Mouse (Mus musculus) hindbrain, embryonic 12.5 days (tissue): ENCODE data around the gene Tfcp2l1. TPM values are rescaled to one million over a fixed set of nuclear protein-coding genes. Genes with fewer than 3 reads are reported as not detected.

Source experiments
- ATAC-seq: fragments of 200-750 bp; cut with Nextera tagmentation; 2 replicates; pipeline ENCODE4 v1.8.0; 2017; ENCODE audit warnings: moderate TSS enrichment; ENCODE audit not compliant: low FRiP score
- H3K27ac ChIP-seq: fragments of 300-500 bp; sonication (generic); 2 replicates; pipeline ENCODE4 v1.5.1; 2016; ENCODE audit warnings: mild to moderate bottlenecking
- H3K27me3 ChIP-seq: fragments of 300-500 bp; sonication (generic); 2 replicates; pipeline ENCODE4 v1.6.1; 2016; ENCODE audit warnings: mild to moderate bottlenecking
- H3K36me3 ChIP-seq: fragments of 300-500 bp; sonication (generic); 2 replicates; pipeline ENCODE4 v1.6.1; 2016; ENCODE audit warnings: mild to moderate bottlenecking
- H3K4me1 ChIP-seq: fragments of 300-500 bp; sonication (generic); 2 replicates; pipeline ENCODE4 v1.6.1; 2016
- H3K4me2 ChIP-seq: fragments of 300-500 bp; sonication (generic); replicated peaks from 2 replicates; pipeline ENCODE4 v1.6.1; 2016; ENCODE audit warnings: mild to moderate bottlenecking
- H3K4me3 ChIP-seq: fragments of 300-500 bp; sonication (generic); 2 replicates; pipeline ENCODE4 v1.5.1; 2016; ENCODE audit warnings: mild to moderate bottlenecking
- H3K9ac ChIP-seq: fragments of 300-500 bp; sonication (generic); 2 replicates; pipeline ENCODE4 v1.6.1; 2016; ENCODE audit warnings: mild to moderate bottlenecking, moderate library complexity
- H3K9me3 ChIP-seq: fragments of 300-500 bp; sonication (generic); replicated peaks from 2 replicates; pipeline ENCODE4 v1.6.1; 2016; ENCODE audit warnings: mild to moderate bottlenecking
- WGBS: fragments of 180-500 bp; shearing (Covaris S2); methylation state at CpG from one replicate; pipeline ENCODE4 v1.1.7; 2016; 5-methylcytosine and 5-hydroxymethylcytosine counted together
- polyA plus RNA-seq: library from polyadenylated mRNA; unstranded; fragments of >200 nt; fragmentation: Nextera tagmentation; extraction: Ambion mirVana; gene quantifications from 2 replicates; pipeline ENCODE4 v1.2.1, GENCODE M21; 2016

The Tfcp2l1 gene
- polyA plus RNA-seq, 1 experiment from 2014 or later: 0.09 TPM

DNA sequence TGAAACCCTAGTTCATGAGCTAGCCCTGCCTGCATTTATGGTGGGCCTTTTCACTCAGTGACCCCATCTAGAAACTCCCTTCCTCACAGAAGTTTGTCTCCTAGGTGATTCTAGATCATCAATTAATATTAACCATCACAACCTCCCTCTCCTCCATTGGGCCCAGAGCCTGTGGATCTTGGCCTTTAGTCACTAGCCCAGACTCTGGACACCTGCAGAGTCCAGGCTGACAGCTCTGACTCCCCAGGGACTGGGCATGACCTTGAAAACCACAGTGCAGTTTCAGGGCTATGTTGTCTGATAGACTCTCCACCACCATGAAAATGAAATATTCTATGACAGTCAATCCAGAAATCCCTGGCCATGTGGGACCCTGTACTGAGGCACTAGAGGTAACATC lies 39.8 kb downstream of the Tfcp2l1 start:
- 0 out of 2 replicates have a peak, but pooled peaks cover 4% of the 10 kb centered on the region for H3K4me1 ChIP-seq
- H3K4me2 ChIP-seq: no peak overlapping the region
- no peaks in the 10 kb centered on the region for H3K27me3 ChIP-seq
- H3K27ac ChIP-seq: no peak overlapping the region
- no peak for ATAC-seq
- no peak overlapping the region for H3K9ac ChIP-seq
- H3K4me3 ChIP-seq: no peak overlapping the region
- H3K9me3 ChIP-seq: no peaks in the 10 kb centered on the region
- no peaks in the 10 kb centered on the region for H3K36me3 ChIP-seq

DNA sequence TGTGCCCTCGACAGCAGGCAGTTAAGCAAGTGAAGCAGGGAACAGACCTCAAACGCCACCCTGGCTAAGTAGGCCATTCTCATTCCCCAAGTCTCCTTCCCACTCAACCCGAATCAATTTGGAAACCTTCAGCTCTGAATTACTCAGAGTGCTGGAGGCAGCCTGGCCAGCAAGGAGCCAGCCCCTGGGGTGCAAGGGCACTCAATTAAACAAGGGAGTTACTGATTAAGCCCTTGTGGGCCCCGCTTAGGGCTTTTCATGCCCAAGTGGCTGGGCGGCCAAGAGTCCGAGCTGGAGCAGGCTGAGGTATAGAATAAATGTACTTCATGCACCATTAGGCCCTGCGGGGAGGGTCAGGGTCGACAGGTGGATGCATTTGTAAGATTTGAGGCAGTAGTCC lies 44.5 kb downstream of the Tfcp2l1 start:
- Histone ChIP-seq H3K4me3 (no peak overlapping the region), H3K9ac (no peak overlapping the region), H3K4me1 (0 out of 2 replicates have a peak, but pooled peaks cover 4% of the 10 kb centered on the region), H3K9me3 (no peaks in the 10 kb centered on the region), H3K27me3 (no peaks in the 10 kb centered on the region), H3K27ac (no peak overlapping the region), H3K4me2 (no peak overlapping the region), H3K36me3 (no peaks in the 10 kb centered on the region)
- no peak for ATAC-seq
- WGBS: 40% methylated on average over 8 of the region's 8 CpGs

DNA sequence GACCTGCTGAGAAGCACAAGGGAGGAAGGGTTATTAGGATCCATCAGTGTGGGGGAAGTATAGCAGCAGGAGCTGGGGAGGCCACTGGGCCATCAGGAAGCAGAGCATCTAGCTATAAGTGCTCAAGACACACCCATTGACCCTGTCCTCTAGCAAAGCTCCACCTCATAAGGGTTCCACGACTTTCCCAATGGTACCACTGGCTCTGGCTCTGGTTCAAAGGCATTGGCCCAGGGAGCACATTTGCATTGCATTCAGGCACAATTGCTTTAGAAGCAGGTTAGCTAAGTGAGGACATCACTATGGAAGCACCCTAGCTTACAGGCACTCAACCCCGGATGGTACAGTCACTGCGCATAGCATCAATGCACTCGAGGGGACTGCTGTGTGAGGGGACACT lies 46.4 kb downstream of the Tfcp2l1 start:
- Histone ChIP-seq H3K36me3 (no peaks in the 10 kb centered on the region), H3K27me3 (no peaks in the 10 kb centered on the region), H3K4me3 (no peak overlapping the region), H3K9me3 (no peaks in the 10 kb centered on the region), H3K4me2 (no peak overlapping the region), H3K9ac (no peak overlapping the region), H3K4me1 (0 out of 2 replicates have a peak, but pooled peaks cover 4% of the 10 kb centered on the region), H3K27ac (no peak overlapping the region)
- ATAC-seq: no peak
- WGBS: 84% methylated on average over 4 of the region's 4 CpGs

GRCm38 (mm10) chr1:118681980-118682379 lies 54.2 kb downstream of the Tfcp2l1 start:
- Histone ChIP-seq H3K36me3 (no peaks in the 10 kb centered on the region), H3K9ac (no peak overlapping the region), H3K4me1 (no peaks in the 10 kb centered on the region), H3K4me3 (no peak overlapping the region), H3K9me3 (no peaks in the 10 kb centered on the region), H3K4me2 (no peak overlapping the region), H3K27ac (no peak overlapping the region), H3K27me3 (no peaks in the 10 kb centered on the region)
- whole genome bisulfite sequencing: 79% methylated on average over 1 of the region's 1 CpGs
- no peak for ATAC-seq

DNA sequence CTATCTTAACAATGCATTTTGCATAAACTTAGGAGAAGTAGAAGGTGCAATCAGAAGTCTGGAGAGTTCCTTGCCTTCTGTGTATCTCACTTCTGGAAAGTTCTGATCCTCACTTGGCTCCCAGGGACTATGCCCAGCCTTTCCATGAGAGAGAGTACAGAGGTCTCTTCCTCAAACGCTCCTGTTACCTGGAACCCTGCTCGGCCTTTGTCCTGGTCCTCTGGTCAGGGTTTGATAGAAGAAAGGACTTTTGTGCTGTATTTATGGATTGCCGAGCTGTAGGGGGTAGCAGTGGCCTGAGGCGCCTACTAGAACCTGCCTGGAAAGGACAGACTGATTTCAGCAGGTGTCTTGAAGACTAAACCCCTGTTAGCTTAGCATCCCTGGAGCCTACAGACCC lies 55.9 kb downstream of the Tfcp2l1 start:
- WGBS: 73% methylated on average over 4 of the region's 4 CpGs
- ATAC-seq: no peak
- H3K4me2 ChIP-seq: no peak overlapping the region
- H3K4me3 ChIP-seq: no peak overlapping the region
- no peak overlapping the region for H3K27ac ChIP-seq
- no peak overlapping the region for H3K9ac ChIP-seq
- no peaks in the 10 kb centered on the region for H3K9me3 ChIP-seq
- H3K36me3 ChIP-seq: no peaks in the 10 kb centered on the region
- H3K27me3 ChIP-seq: no peaks in the 10 kb centered on the region
- H3K4me1 ChIP-seq: no peaks in the 10 kb centered on the region

DNA sequence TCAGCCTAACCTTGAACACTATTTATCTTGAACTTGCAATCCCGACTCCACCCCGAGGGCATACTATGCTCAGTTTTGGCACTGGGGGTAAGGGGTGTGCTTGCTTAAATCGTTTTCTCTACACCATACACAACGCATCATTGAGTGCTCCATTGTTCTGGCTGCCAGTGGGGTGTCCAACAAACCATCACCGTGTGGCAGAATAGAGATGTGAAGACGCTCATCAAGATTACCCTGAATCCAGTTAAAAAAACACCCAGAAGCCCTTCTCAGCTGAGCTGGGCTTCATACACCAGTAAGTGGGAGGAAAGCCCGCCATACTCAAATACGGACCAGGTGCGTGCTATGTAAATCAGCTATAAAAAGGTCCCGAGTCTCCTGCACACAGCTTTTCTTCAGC lies 60.0 kb downstream of the Tfcp2l1 start:
- ATAC-seq: no peak
- Histone ChIP-seq H3K9me3 (no peaks in the 10 kb centered on the region), H3K27me3 (no peaks in the 10 kb centered on the region), H3K4me1 (no peaks in the 10 kb centered on the region), H3K4me3 (no peak overlapping the region), H3K9ac (no peak overlapping the region), H3K27ac (no peak overlapping the region), H3K36me3 (no peaks in the 10 kb centered on the region), H3K4me2 (no peak overlapping the region)
- 76% methylated on average over 10 of the region's 10 CpGs for WGBS

DNA sequence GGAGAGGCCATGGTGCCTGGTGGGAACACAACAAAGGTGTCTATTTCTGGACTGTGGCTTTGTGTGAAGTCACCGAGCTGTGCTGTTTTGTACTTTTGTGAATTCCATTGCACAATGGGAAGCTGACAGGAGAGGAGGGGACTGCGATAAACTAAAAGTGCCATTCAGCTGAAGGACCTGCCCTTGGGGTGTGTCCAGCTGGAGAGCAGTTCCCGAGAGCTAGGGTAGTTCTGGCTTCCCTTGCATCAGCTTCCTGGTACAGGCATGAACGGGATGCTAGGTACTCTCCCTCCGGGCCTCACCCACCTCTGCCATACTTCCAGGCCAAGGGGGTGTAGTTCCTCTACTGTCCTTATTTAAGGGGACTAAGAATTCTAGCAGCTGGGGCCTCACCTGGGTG lies 62.1 kb downstream of the Tfcp2l1 start:
- Histone ChIP-seq H3K36me3 (no peaks in the 10 kb centered on the region), H3K4me2 (no peak overlapping the region), H3K4me3 (no peak overlapping the region), H3K4me1 (no peaks in the 10 kb centered on the region), H3K9ac (no peak overlapping the region), H3K9me3 (no peaks in the 10 kb centered on the region), H3K27ac (no peak overlapping the region), H3K27me3 (no peaks in the 10 kb centered on the region)
- 47% methylated on average over 5 of the region's 5 CpGs for WGBS
- ATAC-seq: no peak

DNA sequence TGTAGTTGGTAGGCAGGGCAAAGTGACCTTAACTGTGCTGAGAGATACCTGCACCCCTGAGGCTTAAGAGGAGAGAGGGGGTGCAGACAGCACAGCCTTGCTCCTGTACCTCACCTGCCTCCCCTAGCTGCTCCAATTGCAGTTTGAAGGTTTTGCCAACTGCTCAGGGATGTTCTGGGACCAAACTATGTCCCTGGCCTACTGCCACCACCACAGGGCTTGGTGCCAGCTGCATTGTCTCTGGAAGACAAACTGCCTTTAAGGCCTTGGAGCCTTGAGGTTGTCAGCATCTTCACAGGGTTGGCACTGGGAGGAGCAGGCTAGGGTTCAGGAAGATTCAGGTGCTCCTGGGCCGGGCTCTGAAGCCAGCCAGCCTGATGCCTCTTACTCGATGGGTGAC lies 66.7 kb downstream of the Tfcp2l1 start:
- Histone ChIP-seq H3K36me3 (no peaks in the 10 kb centered on the region), H3K9ac (no peak overlapping the region), H3K4me2 (no peak overlapping the region), H3K9me3 (no peaks in the 10 kb centered on the region), H3K27ac (no peak overlapping the region), H3K4me3 (no peak overlapping the region), H3K27me3 (no peaks in the 10 kb centered on the region), H3K4me1 (0 out of 2 replicates have a peak, but pooled peaks cover 4% of the 10 kb centered on the region)
- ATAC-seq: no peak
- 91% methylated on average over 2 of the region's 2 CpGs for WGBS

DNA sequence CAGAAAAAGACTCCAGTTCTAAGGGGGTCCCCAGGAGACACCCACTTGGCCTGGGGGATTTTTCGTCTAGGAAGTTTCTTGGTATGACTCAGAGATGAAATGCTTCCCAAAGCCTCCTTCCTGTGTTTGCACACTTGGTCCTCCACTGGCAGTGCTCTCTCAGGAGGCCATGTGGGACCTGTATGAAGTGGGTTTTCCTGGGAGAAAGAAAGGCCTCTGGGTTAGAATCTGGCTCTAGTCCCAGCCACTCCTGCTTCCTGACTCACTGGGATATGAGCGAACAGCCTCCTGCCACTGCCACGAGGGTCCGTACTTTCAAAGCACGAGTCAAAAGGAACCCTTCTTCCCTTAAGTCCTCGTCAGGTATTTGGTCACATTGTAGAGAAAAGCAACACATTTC lies 70.2 kb downstream of the Tfcp2l1 start:
- 80% methylated on average over 6 of the region's 6 CpGs for WGBS
- H3K36me3 ChIP-seq: no peaks in the 10 kb centered on the region
- no peaks in the 10 kb centered on the region for H3K9me3 ChIP-seq
- H3K4me1 ChIP-seq: 0 out of 2 replicates have a peak, but pooled peaks cover 4% of the 10 kb centered on the region
- no peak overlapping the region for H3K4me2 ChIP-seq
- ATAC-seq: no peak
- H3K9ac ChIP-seq: no peak overlapping the region
- H3K27ac ChIP-seq: no peak overlapping the region
- H3K27me3 ChIP-seq: no peaks in the 10 kb centered on the region
- H3K4me3 ChIP-seq: no peak overlapping the region

- no peak for ATAC-seq
- no peak overlapping the region for H3K4me2 ChIP-seq
- no peaks in the 10 kb centered on the region for H3K36me3 ChIP-seq
- WGBS: 64% methylated on average over 6 of the region's 6 CpGs
- no peak overlapping the region for H3K27ac ChIP-seq
- H3K4me1 ChIP-seq: 0 out of 2 replicates have a peak, but pooled peaks cover 4% of the 10 kb centered on the region
- no peak overlapping the region for H3K9ac ChIP-seq
- no peak overlapping the region for H3K4me3 ChIP-seq
- no peaks in the 10 kb centered on the region for H3K9me3 ChIP-seq
- H3K27me3 ChIP-seq: no peaks in the 10 kb centered on the region
Observed at GRCm38 (mm10) chr1:118699118-118699890, 71.6 kb downstream of the Tfcp2l1 start.

DNA sequence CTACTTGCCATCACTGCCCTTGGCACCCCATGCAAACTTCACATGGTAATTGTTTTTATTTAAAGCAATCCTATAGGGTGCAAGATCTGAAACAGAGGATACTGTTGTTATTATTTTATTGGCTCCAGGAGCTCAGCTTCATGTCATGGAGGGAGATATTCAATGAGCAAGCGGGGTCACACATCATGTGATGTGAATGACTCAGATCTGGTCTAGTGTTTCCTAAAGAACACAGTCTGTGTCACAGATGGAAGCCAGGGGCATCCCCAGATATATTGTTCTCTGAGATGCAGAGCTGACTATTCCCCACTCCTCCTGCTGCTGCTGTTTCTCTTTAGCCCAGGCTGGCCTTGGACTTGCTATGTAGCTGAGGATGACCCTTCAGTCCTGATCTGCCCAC lies 72.2 kb downstream of the Tfcp2l1 start:
- no peak overlapping the region for H3K27ac ChIP-seq
- no peak overlapping the region for H3K4me3 ChIP-seq
- no peaks in the 10 kb centered on the region for H3K36me3 ChIP-seq
- ATAC-seq: no peak
- no peaks in the 10 kb centered on the region for H3K27me3 ChIP-seq
- H3K4me1 ChIP-seq: 0 out of 2 replicates have a peak, but pooled peaks cover 4% of the 10 kb centered on the region
- H3K9me3 ChIP-seq: no peaks in the 10 kb centered on the region
- WGBS: 92% methylated on average over 1 of the region's 1 CpGs
- H3K9ac ChIP-seq: no peak overlapping the region
- H3K4me2 ChIP-seq: no peak overlapping the region

- WGBS: 80% methylated on average over 4 of the region's 4 CpGs
- Histone ChIP-seq H3K27ac (no peak overlapping the region), H3K9ac (no peak overlapping the region), H3K4me1 (no peaks in the 10 kb centered on the region), H3K4me3 (no peak overlapping the region), H3K27me3 (no peaks in the 10 kb centered on the region), H3K4me2 (no peak overlapping the region), H3K36me3 (no peaks in the 10 kb centered on the region), H3K9me3 (no peaks in the 10 kb centered on the region)
- no peak for ATAC-seq
Observed at GRCm38 (mm10) chr1:118711606-118712005, 83.9 kb downstream of the Tfcp2l1 start.

DNA sequence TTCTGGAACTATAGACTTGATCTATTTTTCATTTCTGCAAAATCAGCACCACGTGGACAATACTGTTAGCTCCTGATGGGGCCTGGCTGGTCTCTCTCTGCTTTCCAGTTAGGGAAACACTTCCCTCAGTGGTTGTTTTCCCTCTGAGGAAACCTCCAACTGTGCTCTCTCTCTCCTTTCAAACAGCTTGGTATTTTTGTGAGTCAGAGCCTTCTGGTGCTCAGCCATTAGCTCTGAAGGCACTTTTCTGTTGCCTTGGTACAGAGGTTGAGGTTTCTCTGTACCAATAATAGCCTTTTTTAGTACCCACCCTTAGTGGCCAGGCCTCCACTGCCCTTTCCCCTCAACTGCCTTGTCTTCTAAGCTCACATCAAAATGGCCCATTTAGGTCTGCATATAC lies 88.5 kb downstream of the Tfcp2l1 start:
- no peak overlapping the region for H3K9ac ChIP-seq
- no peaks in the 10 kb centered on the region for H3K27me3 ChIP-seq
- H3K4me3 ChIP-seq: no peak overlapping the region
- ATAC-seq: no peak
- H3K4me2 ChIP-seq: no peak overlapping the region
- H3K9me3 ChIP-seq: no peaks in the 10 kb centered on the region
- H3K27ac ChIP-seq: no peak overlapping the region
- no peaks in the 10 kb centered on the region for H3K36me3 ChIP-seq
- 49% methylated on average over 1 of the region's 1 CpGs for WGBS
- no peaks in the 10 kb centered on the region for H3K4me1 ChIP-seq
